Mouse (Mus musculus): ENCODE results near the gene Usp22. TPM values are rescaled to one million over a fixed set of nuclear protein-coding genes. Genes with fewer than 3 reads are reported as not detected.
A peak's percentile ranks its signal among the peaks of the same experiment; 100 is the strongest.
"Not testable (repeated sequence)": the region's sequence is repeated elsewhere in the genome, so short reads cannot be mapped to it uniquely, and the experiment has no call there.

Gene Usp22
- polyA plus RNA-seq, 1 experiment: 57.5 TPM

GRCm38 (mm10) chr11:61190776-61191175 lies 15.9 kb upstream of the Usp22 start:
- no peaks in the 10 kb centered on the region for H3K27me3 ChIP-seq (ENCODE audit: control insufficient read depth, insufficient read depth, low read length)
- no peak overlapping the region for H3K4me3 ChIP-seq (ENCODE audit: control insufficient read depth, insufficient read depth, low read length)
- no peaks in the 10 kb centered on the region for H3K36me3 ChIP-seq (ENCODE audit: control insufficient read depth, insufficient read depth, low read length)
- no peaks in the 10 kb centered on the region for H3K4me1 ChIP-seq (replicated peaks; ENCODE audit: control insufficient read depth, insufficient read depth, low read length)
- H3K27ac ChIP-seq (ENCODE audit: control insufficient read depth, insufficient read depth, low read length): no peak overlapping the region
- no peak for DNase-seq
- 91% methylated on average over 2 of the region's 2 CpGs for WGBS
- TF ChIP-seq POLR2A (IDR thresholded peaks at IDR 0.05; ENCODE audit: control insufficient read depth, extremely low read depth, insufficient read depth, low read length, poor library complexity) (no peak), CTCF (IDR thresholded peaks at IDR 0.05; ENCODE audit: borderline replicate concordance, control insufficient read depth, extremely low read depth, insufficient read depth, low read length, poor library complexity) (no peak)

- no peaks in the 10 kb centered on the region for H3K4me1 ChIP-seq (replicated peaks; ENCODE audit: control insufficient read depth, insufficient read depth, low read length)
- H3K4me3 ChIP-seq (ENCODE audit: control insufficient read depth, insufficient read depth, low read length): no peak overlapping the region
- H3K36me3 ChIP-seq (ENCODE audit: control insufficient read depth, insufficient read depth, low read length): no peaks in the 10 kb centered on the region
- TF ChIP-seq CTCF (IDR thresholded peaks at IDR 0.05; ENCODE audit: borderline replicate concordance, control insufficient read depth, extremely low read depth, insufficient read depth, low read length, poor library complexity) (no peak), POLR2A (IDR thresholded peaks at IDR 0.05; ENCODE audit: control insufficient read depth, extremely low read depth, insufficient read depth, low read length, poor library complexity) (no peak)
- H3K27me3 ChIP-seq (ENCODE audit: control insufficient read depth, insufficient read depth, low read length): no peaks in the 10 kb centered on the region
- no peak overlapping the region for H3K27ac ChIP-seq (ENCODE audit: control insufficient read depth, insufficient read depth, low read length)
- WGBS: 97% methylated on average over 1 of the region's 1 CpGs
- DNase-seq: no peak
These were observed 9.0 kb upstream of the Usp22 start for GRCm38 (mm10) chr11:61183820-61184219.

GRCm38 (mm10) chr11:61181624-61182023 lies 6.8 kb upstream of the Usp22 start:
- no peak for DNase-seq
- no peaks in the 10 kb centered on the region for H3K36me3 ChIP-seq (ENCODE audit: control insufficient read depth, insufficient read depth, low read length)
- TF ChIP-seq POLR2A (IDR thresholded peaks at IDR 0.05; ENCODE audit: control insufficient read depth, extremely low read depth, insufficient read depth, low read length, poor library complexity) (no peak), CTCF (IDR thresholded peaks at IDR 0.05; ENCODE audit: borderline replicate concordance, control insufficient read depth, extremely low read depth, insufficient read depth, low read length, poor library complexity) (no peak)
- H3K4me3 ChIP-seq (ENCODE audit: control insufficient read depth, insufficient read depth, low read length): no peak overlapping the region
- no peaks in the 10 kb centered on the region for H3K4me1 ChIP-seq (replicated peaks; ENCODE audit: control insufficient read depth, insufficient read depth, low read length)
- no peak overlapping the region for H3K27ac ChIP-seq (ENCODE audit: control insufficient read depth, insufficient read depth, low read length)
- no peaks in the 10 kb centered on the region for H3K27me3 ChIP-seq (ENCODE audit: control insufficient read depth, insufficient read depth, low read length)

- TF ChIP-seq CTCF (IDR thresholded peaks at IDR 0.05; ENCODE audit: borderline replicate concordance, control insufficient read depth, extremely low read depth, insufficient read depth, low read length, poor library complexity): no peak
- TF ChIP-seq POLR2A (IDR thresholded peaks at IDR 0.05; ENCODE audit: control insufficient read depth, extremely low read depth, insufficient read depth, low read length, poor library complexity): no peak
- Histone ChIP-seq H3K4me3 (ENCODE audit: control insufficient read depth, insufficient read depth, low read length) (no peak overlapping the region), H3K36me3 (ENCODE audit: control insufficient read depth, insufficient read depth, low read length) (no peaks in the 10 kb centered on the region), H3K27me3 (ENCODE audit: control insufficient read depth, insufficient read depth, low read length) (no peaks in the 10 kb centered on the region), H3K27ac (ENCODE audit: control insufficient read depth, insufficient read depth, low read length) (no peak overlapping the region), H3K4me1 (replicated peaks; ENCODE audit: control insufficient read depth, insufficient read depth, low read length) (no peaks in the 10 kb centered on the region)
- DNase-seq: no peak
- WGBS: 95% methylated on average over 3 of the region's 3 CpGs
These were observed 5.5 kb upstream of the Usp22 start for GRCm38 (mm10) chr11:61180361-61180760.

GRCm38 (mm10) chr11:61176321-61176720 lies 1.5 kb upstream of the Usp22 start:
- no peak overlapping the region for H3K27ac ChIP-seq (ENCODE audit: control insufficient read depth, insufficient read depth, low read length)
- DNase-seq: no peak
- no peak overlapping the region for H3K4me3 ChIP-seq (ENCODE audit: control insufficient read depth, insufficient read depth, low read length)
- H3K4me1 ChIP-seq (replicated peaks; ENCODE audit: control insufficient read depth, insufficient read depth, low read length): peaks cover 5% of the 10 kb centered on the region
- WGBS: 28% methylated on average over 1 of the region's 1 CpGs
- no peak for TF ChIP-seq POLR2A (IDR thresholded peaks at IDR 0.05; ENCODE audit: control insufficient read depth, extremely low read depth, insufficient read depth, low read length, poor library complexity)
- TF ChIP-seq CTCF (IDR thresholded peaks at IDR 0.05; ENCODE audit: borderline replicate concordance, control insufficient read depth, extremely low read depth, insufficient read depth, low read length, poor library complexity): no peak
- no peaks in the 10 kb centered on the region for H3K36me3 ChIP-seq (ENCODE audit: control insufficient read depth, insufficient read depth, low read length)
- H3K27me3 ChIP-seq (ENCODE audit: control insufficient read depth, insufficient read depth, low read length): no peaks in the 10 kb centered on the region

GRCm38 (mm10) chr11:61175778-61176177 lies 923 bp upstream of the Usp22 start:
- H3K36me3 ChIP-seq (ENCODE audit: control insufficient read depth, insufficient read depth, low read length): no peaks in the 10 kb centered on the region
- no peak overlapping the region for H3K27ac ChIP-seq (ENCODE audit: control insufficient read depth, insufficient read depth, low read length)
- H3K27me3 ChIP-seq (ENCODE audit: control insufficient read depth, insufficient read depth, low read length): no peaks in the 10 kb centered on the region
- no peak for TF ChIP-seq CTCF (IDR thresholded peaks at IDR 0.05; ENCODE audit: borderline replicate concordance, control insufficient read depth, extremely low read depth, insufficient read depth, low read length, poor library complexity)
- TF ChIP-seq POLR2A (IDR thresholded peaks at IDR 0.05; ENCODE audit: control insufficient read depth, extremely low read depth, insufficient read depth, low read length, poor library complexity): no peak
- no peak overlapping the region for H3K4me3 ChIP-seq (ENCODE audit: control insufficient read depth, insufficient read depth, low read length)
- H3K4me1 ChIP-seq (replicated peaks; ENCODE audit: control insufficient read depth, insufficient read depth, low read length): peaks cover 5% of the 10 kb centered on the region
- DNase-seq: no peak
- WGBS: 83% methylated on average over 5 of the region's 5 CpGs

- peak; percentile 73 for DNase-seq
- Histone ChIP-seq H3K27ac (ENCODE audit: control insufficient read depth, insufficient read depth, low read length) (peak overlapping the region; percentile 56), H3K4me1 (replicated peaks; ENCODE audit: control insufficient read depth, insufficient read depth, low read length) (peaks cover 5% of the 10 kb centered on the region), H3K4me3 (ENCODE audit: control insufficient read depth, insufficient read depth, low read length) (peak overlapping the region; percentile 82), H3K27me3 (ENCODE audit: control insufficient read depth, insufficient read depth, low read length) (no peaks in the 10 kb centered on the region), H3K36me3 (ENCODE audit: control insufficient read depth, insufficient read depth, low read length) (no peaks in the 10 kb centered on the region)
- WGBS: under 1% methylated on average over 28 of the region's 28 CpGs
- TF ChIP-seq POLR2A (IDR thresholded peaks at IDR 0.05; ENCODE audit: control insufficient read depth, extremely low read depth, insufficient read depth, low read length, poor library complexity) (no peak), CTCF (IDR thresholded peaks at IDR 0.05; ENCODE audit: borderline replicate concordance, control insufficient read depth, extremely low read depth, insufficient read depth, low read length, poor library complexity) (peak; percentile 69; the same call in 1 of the 2 replicates)
These were observed 499 bp downstream of the Usp22 start for GRCm38 (mm10) chr11:61174291-61174820.

- not testable (repeated sequence) for H3K27ac ChIP-seq (ENCODE audit: control insufficient read depth, insufficient read depth, low read length); DNase-seq; H3K36me3 ChIP-seq (ENCODE audit: control insufficient read depth, insufficient read depth, low read length); H3K4me3 ChIP-seq (ENCODE audit: control insufficient read depth, insufficient read depth, low read length); H3K27me3 ChIP-seq (ENCODE audit: control insufficient read depth, insufficient read depth, low read length); H3K4me1 ChIP-seq (replicated peaks; ENCODE audit: control insufficient read depth, insufficient read depth, low read length)
- WGBS: 42% methylated on average over 15 of the region's 15 CpGs
These were observed 1.4 kb downstream of the Usp22 start for GRCm38 (mm10) chr11:61173477-61173876.

All from thymus, adult 2 months (tissue).